Mouse (Mus musculus) spleen, postnatal 4 days (tissue): ENCODE results near the gene Slc6a15.

Experiments used
- DNase-seq, 2 experiments: peaks; one replicate each; pipeline ENCODE4 v3.0.0; 2022; ENCODE audit warnings: low spot score in 2 of 2

Gene Slc6a15

GRCm38 (mm10) chr10:103367371-103368295 lies at the start of gene Slc6a15:
Gene Slc6a15 (plus strand): TSS chr10:103367783.
- no peak for DNase-seq

GRCm38 (mm10) chr10:103321941-103322340 lies 45.6 kb upstream of the Slc6a15 start:
- no peak for DNase-seq

GRCm38 (mm10) chr10:103323386-103323785 lies 44.2 kb upstream of the Slc6a15 start:
- DNase-seq: no peak

- DNase-seq: no peak
Observed at GRCm38 (mm10) chr10:103334306-103334705, 33.3 kb upstream of the Slc6a15 start.

GRCm38 (mm10) chr10:103339928-103340327 lies 27.7 kb upstream of the Slc6a15 start:
- no peak for DNase-seq

GRCm38 (mm10) chr10:103346797-103347196 lies 20.8 kb upstream of the Slc6a15 start:
- no peak for DNase-seq

- no peak for DNase-seq
Observed at GRCm38 (mm10) chr10:103368296-103369080, 905 bp downstream of the Slc6a15 start.

GRCm38 (mm10) chr10:103369081-103369420 lies 1.5 kb downstream of the Slc6a15 start:
- DNase-seq: no peak

- no peak for DNase-seq
Observed at GRCm38 (mm10) chr10:103402171-103402570, 34.6 kb downstream of the Slc6a15 start.

- no peak for DNase-seq
Observed at GRCm38 (mm10) chr10:103427717-103428116, 60.1 kb downstream of the Slc6a15 start.

- DNase-seq: no peak
Observed at GRCm38 (mm10) chr10:103442588-103442987, 75.0 kb downstream of the Slc6a15 start.

GRCm38 (mm10) chr10:103443070-103443469 lies 75.5 kb downstream of the Slc6a15 start:
- no peak for DNase-seq

- no peak for DNase-seq
Observed at GRCm38 (mm10) chr10:103448340-103448739, 80.8 kb downstream of the Slc6a15 start.

- DNase-seq: no peak
Observed at GRCm38 (mm10) chr10:103457896-103458295, 90.3 kb downstream of the Slc6a15 start.
